Mouse (Mus musculus) C2C12 (cell line): Measurements from ENCODE around the gene Ankrd65. TPM values are rescaled to one million over a fixed set of nuclear protein-coding genes. Genes with fewer than 3 reads are reported as not detected.

ENCODE experiments used
- H3K27me3 ChIP-seq: one replicate; pipeline ENCODE4 v1.6.1; 2011; ENCODE audit not compliant: control insufficient read depth, insufficient read depth, insufficient read length
- H3K36me3 ChIP-seq: one replicate; pipeline ENCODE4 v1.6.1; 2011; ENCODE audit not compliant: control insufficient read depth, insufficient read depth
- H3K4me3 ChIP-seq: one replicate; pipeline ENCODE4 v1.5.1; 2011; ENCODE audit warnings: mild to moderate bottlenecking, control low read depth; ENCODE audit not compliant: poor library complexity, insufficient read depth, severe bottlenecking
- H3K79me2 ChIP-seq: one replicate; pipeline ENCODE4 v1.6.1; 2011; ENCODE audit not compliant: control insufficient read depth, insufficient read depth
- H3K79me3 ChIP-seq: one replicate; pipeline ENCODE4 v1.6.1; 2011; ENCODE audit warnings: low read depth, control low read depth
- H3ac ChIP-seq: one replicate; pipeline ENCODE3; 2011; ENCODE audit warnings: low read depth; ENCODE audit not compliant: control insufficient read depth, insufficient read length
- CEBPB ChIP-seq: IDR thresholded peaks from one replicate; pipeline ENCODE4 v1.6.1; 2011; ENCODE audit warnings: low read depth, mild to moderate bottlenecking, control low read depth, moderate library complexity
- CTCF ChIP-seq: IDR thresholded peaks from one replicate; pipeline ENCODE4 v1.5.1; 2011; ENCODE audit not compliant: control insufficient read depth, insufficient read depth, insufficient read length
- FOSL1 ChIP-seq: IDR thresholded peaks from one replicate; pipeline ENCODE4 v1.8.0; 2011; ENCODE audit warnings: mild to moderate bottlenecking, low read length; ENCODE audit not compliant: poor library complexity, insufficient read depth, severe bottlenecking
- MAX ChIP-seq: IDR thresholded peaks from one replicate; pipeline ENCODE4 v1.6.1; 2011; ENCODE audit warnings: mild to moderate bottlenecking, control low read depth
- MYOD1 ChIP-seq: IDR thresholded peaks from one replicate; pipeline ENCODE4 v1.6.1; 2011; ENCODE audit warnings: low read depth; ENCODE audit not compliant: control insufficient read depth, insufficient read length
- MYOG ChIP-seq: IDR thresholded peaks from one replicate; pipeline ENCODE4 v1.6.1; 2011; ENCODE audit not compliant: control insufficient read depth, insufficient read length; ENCODE audit errors: extremely low read depth
- USF1 ChIP-seq: IDR thresholded peaks from one replicate; pipeline ENCODE4 v1.6.1; 2011; ENCODE audit warnings: low read depth, mild to moderate bottlenecking, control low read depth, moderate library complexity
- polyA plus RNA-seq: library from polyadenylated mRNA; unstranded; fragments of >200 nt; fragmentation: generic; extraction: Trizol; gene quantifications from one replicate; pipeline ENCODE4 v1.2.1, GENCODE M21; 2012; ENCODE audit warnings: missing spikeins

The Ankrd65 gene
- polyA plus RNA-seq, 1 experiment = not detected

GRCm38 (mm10) chr4:155746575-155747490 lies 43.4 kb upstream of the Ankrd65 start:
- Histone ChIP-seq H3K4me3 (no peak overlapping the region), H3K36me3 (peaks cover 87% of the 10 kb centered on the region), H3K79me3 (peaks cover 5% of the 10 kb centered on the region), H3K27me3 (no peaks in the 10 kb centered on the region), H3ac (no peak overlapping the region), H3K79me2 (peaks cover 14% of the 10 kb centered on the region)
- no peak for TF ChIP-seq CTCF

- H3ac ChIP-seq = no peak overlapping the region
- no peaks in the 10 kb centered on the region for H3K27me3 ChIP-seq
- H3K79me3 ChIP-seq = peaks cover 38% of the 10 kb centered on the region
- peaks cover 69% of the 10 kb centered on the region for H3K79me2 ChIP-seq
- no peak overlapping the region for H3K4me3 ChIP-seq
- no peak for TF ChIP-seq CEBPB
- no peak for TF ChIP-seq MYOD1
- no peak for TF ChIP-seq USF1
- no peak for TF ChIP-seq MAX
- no peak for TF ChIP-seq MYOG
- no peak for TF ChIP-seq CTCF
- TF ChIP-seq FOSL1 = no peak
- peaks cover 64% of the 10 kb centered on the region for H3K36me3 ChIP-seq
These were observed 33.2 kb upstream of the Ankrd65 start for GRCm38 (mm10) chr4:155757011-155757410.

- TF ChIP-seq USF1 (no peak), MAX (peak; percentile 41)
- H3ac ChIP-seq = peak overlapping the region; percentile 97
- peaks cover 64% of the 10 kb centered on the region for H3K79me2 ChIP-seq
- peak overlapping the region; percentile 88 for H3K4me3 ChIP-seq
- peaks cover 41% of the 10 kb centered on the region for H3K36me3 ChIP-seq
- H3K79me3 ChIP-seq = peaks cover 38% of the 10 kb centered on the region
- no peaks in the 10 kb centered on the region for H3K27me3 ChIP-seq
These were observed 30.2 kb upstream of the Ankrd65 start for GRCm38 (mm10) chr4:155759862-155760612.

DNA sequence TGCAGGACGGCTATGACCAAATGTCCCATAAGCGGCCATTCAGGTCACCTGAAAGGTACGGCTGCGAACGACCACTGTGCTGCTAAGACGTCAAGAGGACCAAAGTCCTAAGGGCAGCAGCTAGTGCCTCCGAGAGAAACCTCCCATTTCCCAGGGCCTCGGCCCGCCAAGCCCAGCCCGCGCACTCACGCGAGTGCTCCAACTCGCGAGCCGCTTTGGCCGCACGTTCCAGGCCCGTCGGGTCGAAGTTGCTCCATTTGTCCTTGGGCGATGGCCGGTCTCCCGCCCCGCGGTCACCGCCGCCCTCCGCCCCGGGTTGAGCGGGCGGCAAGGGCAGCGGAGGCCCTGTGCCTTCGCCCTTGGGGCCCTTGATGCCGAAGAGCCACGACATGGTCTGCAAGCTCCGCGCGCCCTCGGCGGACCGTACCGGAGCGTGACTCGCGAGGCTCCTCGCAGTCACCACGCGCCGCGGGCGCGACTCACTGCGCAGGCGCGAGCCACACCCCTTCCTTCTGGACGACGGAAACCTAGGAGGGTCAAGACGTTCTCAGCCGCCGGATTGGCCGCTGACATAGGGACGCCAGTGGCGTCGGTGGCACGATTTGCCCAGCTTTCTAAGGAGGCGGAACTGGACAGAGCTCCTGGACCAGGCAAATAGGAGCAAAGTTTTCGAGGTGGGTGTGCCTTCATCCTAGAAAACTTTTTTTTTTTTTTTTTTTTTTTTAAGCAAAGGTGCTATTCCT lies 29.5 kb upstream of the Ankrd65 start, which contains the start of gene Atad3a:
Gene Atad3a (minus strand): TSS at position 481 of the 743 bp plus-strand sequence.
- peak within 1 kb of the TSS; percentile 88 for H3K4me3 ChIP-seq
- peaks cover 38% of the 10 kb centered on the region for H3K79me3 ChIP-seq
- peak within 1 kb of the TSS; percentile 97 for H3ac ChIP-seq
- no peaks in the 10 kb centered on the region for H3K27me3 ChIP-seq
- TF ChIP-seq CEBPB = no peak
- peak; percentile 97 for TF ChIP-seq MAX
- no peak for TF ChIP-seq CTCF
- peaks cover 61% of the 10 kb centered on the region for H3K79me2 ChIP-seq
- H3K36me3 ChIP-seq = peaks cover 34% of the 10 kb centered on the region

DNA sequence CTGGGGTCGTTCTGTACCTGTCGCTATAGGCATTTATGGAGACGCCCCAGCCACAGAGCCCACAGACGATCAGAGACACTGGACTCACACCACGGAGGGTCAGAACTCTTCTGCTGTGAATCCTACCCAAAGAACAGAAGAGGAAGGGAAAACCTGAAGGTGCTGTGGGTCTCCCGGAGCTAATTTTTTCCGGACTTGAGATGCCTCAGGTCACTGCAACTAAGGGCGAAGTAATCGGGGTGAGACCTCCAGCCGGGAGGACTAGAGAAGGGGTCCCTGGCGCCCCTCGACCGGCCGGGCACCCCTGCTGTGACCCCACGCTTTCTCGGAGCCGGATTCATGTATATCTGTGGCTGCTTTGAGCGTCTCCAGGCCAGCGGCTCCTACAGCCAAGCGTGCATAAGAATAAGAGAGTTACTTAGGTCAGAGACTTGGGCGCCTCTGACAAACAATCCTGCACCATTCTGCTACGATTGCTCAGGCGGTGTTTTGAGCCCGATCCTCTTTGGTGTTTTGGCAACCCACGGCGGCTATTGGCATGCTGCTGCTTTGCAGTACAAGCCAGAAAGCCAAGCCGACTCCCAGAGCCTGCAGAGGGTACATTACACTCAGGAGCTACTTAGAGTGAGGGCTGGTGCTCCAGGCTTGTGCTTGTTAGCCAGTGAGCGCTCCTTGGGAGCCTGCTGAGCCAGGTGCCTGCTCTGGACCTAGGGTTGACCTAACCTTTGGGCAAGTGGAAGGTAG lies 28.7 kb upstream of the Ankrd65 start:
- TF ChIP-seq CTCF (no peak), CEBPB (no peak), MAX (no peak), MYOG (no peak), USF1 (no peak), FOSL1 (no peak), MYOD1 (no peak)
- Histone ChIP-seq H3K4me3 (peak overlapping the region; percentile 88), H3K79me3 (peaks cover 37% of the 10 kb centered on the region), H3K27me3 (no peaks in the 10 kb centered on the region), H3K79me2 (peaks cover 54% of the 10 kb centered on the region), H3K36me3 (peaks cover 27% of the 10 kb centered on the region), H3ac (peak overlapping the region; percentile 68)
